Mouse (Mus musculus) gastrocnemius, postnatal 36 days (tissue): ENCODE measurements around the gene Cdc42ep3. TPM values are rescaled to one million over a fixed set of nuclear protein-coding genes. Genes with fewer than 3 reads are reported as not detected.

ENCODE experiments used
- DNase-seq, 2 experiments: peaks; one replicate each; pipeline ENCODE4 v3.0.0; 2022
- intact Hi-C: fragments of 180-260 bp; cut with DNase I; formaldehyde crosslinking; loops from one replicate; pipeline ENCODE4 v1.15.1; 2025
- total RNA-seq, 2 experiments: library from RNA; stranded (reverse); gene quantifications; 2 replicates each; pipeline ENCODE4 v1.2.3; 2021

The Cdc42ep3 gene
- total RNA-seq, 2 experiments from 2014 or later: 30.6 to 45.2 TPM

DNA sequence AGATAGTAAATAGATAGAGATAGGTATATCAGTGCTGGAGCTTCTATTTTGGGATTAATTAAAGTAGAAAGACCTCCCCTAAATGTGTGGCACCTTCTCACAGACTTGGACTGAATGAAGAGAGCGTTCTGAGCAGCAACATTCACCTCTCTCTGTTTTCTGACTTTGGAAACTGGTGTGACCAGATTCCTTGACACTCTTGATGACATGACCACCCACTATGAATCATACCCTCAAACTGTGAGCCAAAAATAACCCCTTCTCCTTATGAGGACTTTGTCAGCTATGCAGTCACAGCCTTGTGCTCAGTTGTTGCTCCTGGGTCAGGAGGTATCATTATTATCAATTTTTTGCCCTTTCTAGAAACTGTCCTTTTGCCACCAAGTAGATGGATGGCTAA is 55.0 kb downstream of the Cdc42ep3 start:
- no peak for DNase-seq
- intact Hi-C loops: loop anchor here (10.0 kb wide), 1 partner anchor 275 kb away; no protein-coding TSS in a partner anchor

DNA sequence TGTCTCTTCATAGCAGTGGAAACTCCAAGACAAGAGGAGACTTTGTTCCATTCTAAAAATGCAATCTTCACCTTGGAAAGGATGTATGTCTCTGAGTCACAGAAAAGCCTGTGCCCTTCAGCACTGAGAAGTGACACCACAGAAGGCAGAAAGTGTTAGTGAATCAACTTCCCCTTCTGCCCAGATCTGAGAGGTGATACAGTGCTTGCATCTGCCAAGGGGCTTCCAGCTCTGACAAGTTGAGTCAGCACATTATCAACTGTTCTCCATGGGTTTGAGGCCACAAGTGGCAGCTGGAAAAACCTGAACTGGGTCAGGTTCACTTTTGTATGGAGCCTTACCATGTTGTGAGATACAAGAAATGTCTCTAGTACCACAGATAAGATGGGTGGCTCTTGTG is 55.9 kb downstream of the Cdc42ep3 start:
- DNase-seq: no peak
- intact Hi-C loops: loop anchor here (10.0 kb wide), 1 partner anchor 276 kb away; no protein-coding TSS in a partner anchor

DNA sequence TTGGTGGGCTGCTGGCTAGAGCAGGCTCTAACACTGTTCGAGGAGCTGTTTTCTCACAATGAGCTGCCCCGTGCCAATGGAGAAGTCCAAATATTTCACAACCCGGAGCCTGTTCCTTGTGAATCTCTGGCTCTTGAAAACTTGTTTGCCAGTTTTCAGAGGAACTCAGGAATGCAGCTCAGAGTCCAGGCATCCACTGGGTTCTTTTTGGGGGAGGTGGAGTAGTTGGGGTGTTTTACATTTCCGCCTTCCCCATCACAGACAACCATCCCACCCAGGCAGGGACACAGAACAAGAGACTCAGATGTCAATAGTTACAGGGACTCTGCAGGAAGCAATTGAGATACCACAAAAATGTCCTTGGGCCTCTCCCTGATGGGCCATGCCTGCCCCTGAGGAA is 59.0 kb downstream of the Cdc42ep3 start:
- DNase-seq: no peak
- intact Hi-C loops: loop anchor here (10.0 kb wide), 1 partner anchor 279 kb away; no protein-coding TSS in a partner anchor

DNA sequence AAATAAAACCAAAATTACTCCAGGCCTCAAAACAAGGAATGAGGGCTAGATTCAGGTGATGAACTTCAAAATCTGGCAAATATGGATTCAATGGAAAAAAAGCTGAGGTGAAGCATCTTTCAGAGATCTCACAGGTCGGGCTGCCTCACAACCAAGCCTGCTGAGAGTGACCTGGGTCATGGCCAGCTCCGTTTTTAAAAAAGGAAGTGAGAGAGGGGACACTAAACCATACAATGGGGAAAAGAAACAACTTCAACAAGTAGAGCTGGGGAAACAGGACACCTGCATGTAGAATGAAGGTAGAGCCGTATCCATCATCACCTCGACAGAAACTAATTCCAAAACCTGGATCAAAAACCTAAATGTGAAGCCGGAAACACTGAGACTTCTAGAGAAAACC is 63.2 kb downstream of the Cdc42ep3 start:
- DNase-seq: no peak
- intact Hi-C loops: loop anchor here (10.0 kb wide), 1 partner anchor 283 kb away; no protein-coding TSS in a partner anchor

DNA sequence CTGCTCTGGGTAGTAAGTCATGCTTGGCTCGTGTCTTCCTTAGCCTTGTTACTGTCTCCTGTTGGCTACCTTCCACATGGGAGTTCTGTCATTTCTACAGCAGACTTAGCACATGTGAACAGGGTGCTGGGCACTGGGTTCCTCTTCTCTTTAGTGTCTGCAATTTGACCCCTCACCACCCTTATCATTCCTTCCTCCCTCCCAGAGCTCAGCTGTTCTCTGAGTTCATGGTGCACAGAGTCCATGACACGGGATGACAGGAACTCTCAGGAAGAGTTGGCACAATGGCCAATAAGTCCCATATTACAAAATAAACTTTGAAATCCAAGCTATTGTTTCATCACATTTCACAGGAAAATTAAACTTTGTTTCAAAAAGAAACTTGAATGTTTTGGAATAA is 64.2 kb downstream of the Cdc42ep3 start:
- no peak for DNase-seq
- intact Hi-C loops: loop anchor here (10.0 kb wide), 1 partner anchor 284 kb away; no protein-coding TSS in a partner anchor

DNA sequence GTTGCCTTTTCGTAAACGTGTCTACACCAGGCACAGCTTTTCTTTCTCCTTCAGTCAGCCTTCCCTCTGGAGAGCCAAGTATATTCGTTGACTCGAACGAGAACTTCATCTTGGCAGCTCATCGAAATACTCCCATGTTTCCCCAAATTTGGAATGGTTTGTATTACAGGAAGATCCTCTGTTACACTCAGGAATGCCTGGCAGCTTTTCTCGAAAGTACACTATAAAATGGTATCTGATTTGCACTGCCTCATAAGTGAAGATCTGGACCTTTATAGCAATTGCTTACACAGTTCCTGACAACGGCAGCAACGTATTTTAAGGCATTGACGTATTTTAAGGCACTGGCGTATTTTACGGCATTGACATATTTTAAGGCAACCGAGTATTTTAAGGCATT is 67.6 kb downstream of the Cdc42ep3 start:
- DNase-seq: no peak
- intact Hi-C loops: loop anchor here (10.0 kb wide), 1 partner anchor 83 kb away; no protein-coding TSS in a partner anchor

DNA sequence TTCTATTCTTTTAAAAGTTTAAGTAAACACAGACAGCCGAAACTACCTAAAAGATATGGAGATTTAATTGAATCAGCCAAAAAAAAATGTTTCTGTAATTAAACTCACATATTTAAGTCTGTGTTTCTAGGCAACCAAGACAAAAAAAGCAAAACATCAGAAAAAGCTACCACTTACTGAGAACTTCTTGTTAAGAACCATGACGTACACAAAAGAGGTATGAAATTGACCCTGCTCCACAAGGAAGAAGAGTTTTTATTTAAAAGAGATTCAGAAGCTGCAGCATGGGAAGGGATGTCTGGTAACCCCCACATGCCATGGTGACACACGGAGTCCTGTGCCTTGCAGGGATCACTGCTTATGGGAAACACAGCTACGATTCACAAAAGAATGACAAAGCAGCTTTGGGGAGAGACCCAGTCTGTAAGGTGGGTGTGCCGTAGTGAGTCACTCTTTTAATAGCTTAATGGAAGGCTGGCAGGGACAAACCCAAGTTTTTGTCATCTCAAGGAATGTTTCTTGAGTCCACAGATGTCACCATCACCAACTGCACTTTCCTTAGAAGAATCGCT is 69.8 kb downstream of the Cdc42ep3 start:
- DNase-seq: no peak
- intact Hi-C loops: loop anchor here (10.0 kb wide), 1 partner anchor 80 kb away; no protein-coding TSS in a partner anchor
